Mouse (Mus musculus): Measurements from ENCODE around the gene Fbxo31.

GRCm38 (mm10) chr8:121551065-121551985 is 27.3 kb downstream of the Fbxo31 start:
- TF ChIP-seq GATA2 (IDR thresholded peaks at IDR 0.05; ENCODE audit: borderline replicate concordance, low read depth, low read length), result no peak
- no peak for TF ChIP-seq CTCF (IDR thresholded peaks at IDR 0.05; ENCODE audit: low read depth, low read length)
- TF ChIP-seq GATA1 (IDR thresholded peaks at IDR 0.05; ENCODE audit: borderline replicate concordance, low read length), result no peak
